In the genomic region with DNA sequence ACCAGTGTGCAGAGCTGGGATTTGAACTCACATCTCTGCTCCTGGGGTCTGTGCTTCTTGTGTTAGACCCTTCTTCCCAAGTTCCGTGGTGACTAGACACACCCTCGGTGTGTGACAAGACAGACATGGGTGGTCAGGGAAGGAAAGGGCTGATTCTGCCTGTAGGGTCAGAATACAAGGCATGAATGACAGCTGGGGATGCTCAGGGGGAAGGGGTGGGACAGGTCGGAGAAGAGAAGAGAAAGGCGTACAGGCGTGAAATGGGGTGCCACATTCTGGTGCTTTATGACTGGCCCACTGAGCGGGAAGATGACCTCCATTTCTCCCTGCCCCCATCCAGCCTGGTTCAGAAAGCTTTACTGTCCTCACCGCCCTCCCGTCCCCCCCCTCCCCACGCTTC, we compare ENCODE assay signal across 15 mouse cellular contexts. TPM values are rescaled to one million over a fixed set of nuclear protein-coding genes. Genes with fewer than 3 reads are reported as not detected.
A peak's percentile ranks its signal among the peaks of the same experiment; 100 is the strongest.
DNase-seq lines count a peak whose midpoint lies in the region; ATAC-seq lines count a peak whose summit lies in the region.
"Had no signal": no experiment of that assay in that cellular context is flagged by ENCODE, and none has a peak within 500 bp of the region (broad histone marks: within the 10 kb centered on the region; RNA-seq: fewer than 3 reads in every experiment).

No protein-coding gene starts in this region.

- ATAC-seq in forebrain, embryonic 11.5 days (replicated peaks; ENCODE audit: low FRiP score): peak; percentile 40; the same call in 1 of the 2 replicates
- ATAC-seq in forebrain, embryonic 16.5 days: no peak; the same call in 1 of the 2 replicates
- peak; percentile 9 for ATAC-seq in hindbrain, embryonic 16.5 days
- ATAC-seq in midbrain, embryonic 16.5 days: peak; percentile 2; the same call in 1 of the 2 replicates
- ATAC-seq: activated CD4-positive, CD25-positive, alpha-beta regulatory T cell, adult 4 months; intestine, postnatal 0 days; Patski had no signal

- no peak overlapping the region for H3K4me2 ChIP-seq in forebrain, embryonic 11.5 days (ENCODE audit: low read depth, low read length, severe bottlenecking)
- H3K4me2 ChIP-seq in forebrain, embryonic 16.5 days (ENCODE audit: low read length): no peak overlapping the region
- no peak overlapping the region; the same call in 1 of the 2 replicates for H3K4me2 ChIP-seq in hindbrain, embryonic 16.5 days (ENCODE audit: low read length)
- H3K4me2 ChIP-seq in midbrain, embryonic 16.5 days (ENCODE audit: low read length): 0 out of 2 replicates have a peak overlapping the region, but pooled peaks have one; percentile 30
- H3K4me2 ChIP-seq: heart, embryonic 12.5 days had no signal

- H3K9ac ChIP-seq in forebrain, embryonic 11.5 days (ENCODE audit: low read length): no peak overlapping the region
- H3K9ac ChIP-seq in forebrain, embryonic 16.5 days (replicated peaks; ENCODE audit: low read depth, low read length): no peak overlapping the region
- no peak overlapping the region for H3K9ac ChIP-seq in hindbrain, embryonic 16.5 days (ENCODE audit: low read depth, low read length)
- H3K9ac ChIP-seq in midbrain, embryonic 16.5 days (ENCODE audit: low read depth, low read length): no peak overlapping the region; the same call in 1 of the 2 replicates
- H3K9ac ChIP-seq: heart, embryonic 12.5 days had no signal

- intact Hi-C loops in heart, postnatal 25 days (cut with DNase I): no loop called here

- H3K27ac ChIP-seq in forebrain, embryonic 11.5 days (ENCODE audit: low read depth, low read length): no peak overlapping the region
- H3K27ac ChIP-seq in forebrain, embryonic 16.5 days (ENCODE audit: low read length): peak overlapping the region; percentile 8; the same call in 1 of the 2 replicates
- peak overlapping the region; percentile 86 for H3K27ac ChIP-seq in hindbrain, embryonic 16.5 days (ENCODE audit: low read depth, low read length)
- H3K27ac ChIP-seq in midbrain, embryonic 16.5 days (ENCODE audit: low read length): peak overlapping the region; percentile 93

- H3K4me3 ChIP-seq in forebrain, embryonic 11.5 days (ENCODE audit: low read depth, low read length): no peak overlapping the region
- H3K4me3 ChIP-seq in forebrain, embryonic 16.5 days (replicated peaks; ENCODE audit: low read length): no peak overlapping the region
- H3K4me3 ChIP-seq in hindbrain, embryonic 16.5 days (ENCODE audit: low read length): no peak overlapping the region
- no peak overlapping the region for H3K4me3 ChIP-seq in midbrain, embryonic 16.5 days (ENCODE audit: low read depth, low read length)
- H3K4me3 ChIP-seq: erythroblast, embryonic 14.5 days; heart, embryonic 12.5 days had no signal

- DNase-seq in forebrain, embryonic 11.5 days (ENCODE audit: low spot score): no peak
- DNase-seq in heart, postnatal 25 days (ENCODE audit: low spot score): no peak
- no peak for DNase-seq in B cell, adult 2 months
- DNase-seq in thymus, postnatal 25 days: no peak
- no peak for DNase-seq in spleen, postnatal 14 days (ENCODE audit: low spot score in 2 of 2)
- DNase-seq: adrenal gland, postnatal 25 days; lung, adult 18-20 months had no signal

- H3K9me3 ChIP-seq in forebrain, embryonic 11.5 days (ENCODE audit: control insufficient read depth, low read length): no peaks in the 10 kb centered on the region
- H3K9me3 ChIP-seq in forebrain, embryonic 16.5 days (ENCODE audit: control insufficient read depth, low read length): no peaks in the 10 kb centered on the region
- no peaks in the 10 kb centered on the region for H3K9me3 ChIP-seq in hindbrain, embryonic 16.5 days (ENCODE audit: control insufficient read depth, low read length)
- no peaks in the 10 kb centered on the region for H3K9me3 ChIP-seq in midbrain, embryonic 16.5 days (replicated peaks; ENCODE audit: control insufficient read depth, low read length, poor library complexity, severe bottlenecking)
- H3K9me3 ChIP-seq: heart, embryonic 12.5 days had no signal

- H3K27me3 ChIP-seq in forebrain, embryonic 11.5 days (ENCODE audit: control insufficient read depth, insufficient read depth, low read length): peaks cover 42% of the 10 kb centered on the region
- H3K27me3 ChIP-seq in forebrain, embryonic 16.5 days (replicated peaks; ENCODE audit: control insufficient read depth, insufficient read depth, low read length): peaks cover 30% of the 10 kb centered on the region
- no peaks in the 10 kb centered on the region; the same call in 1 of the 2 replicates for H3K27me3 ChIP-seq in hindbrain, embryonic 16.5 days (replicated peaks; ENCODE audit: control insufficient read depth, insufficient read depth, low read length)
- no peaks in the 10 kb centered on the region for H3K27me3 ChIP-seq in midbrain, embryonic 16.5 days (ENCODE audit: control insufficient read depth, insufficient read depth, low read depth, low read length)
- H3K27me3 ChIP-seq: Patski had no signal

- peaks cover 19% of the 10 kb centered on the region for H3K4me1 ChIP-seq in forebrain, embryonic 11.5 days (replicated peaks; ENCODE audit: control insufficient read depth, insufficient read depth, low read length)
- H3K4me1 ChIP-seq in forebrain, embryonic 16.5 days (replicated peaks; ENCODE audit: control insufficient read depth, insufficient read depth, low read length): peaks cover 27% of the 10 kb centered on the region
- peaks cover 34% of the 10 kb centered on the region for H3K4me1 ChIP-seq in hindbrain, embryonic 16.5 days (ENCODE audit: control insufficient read depth, insufficient read depth, low read depth, low read length)
- H3K4me1 ChIP-seq in midbrain, embryonic 16.5 days (ENCODE audit: control insufficient read depth, insufficient read depth, low read length): peaks cover 55% of the 10 kb centered on the region

- no peaks in the 10 kb centered on the region for H3K36me3 ChIP-seq in forebrain, embryonic 11.5 days (ENCODE audit: control insufficient read depth, insufficient read depth, low read length)
- no peaks in the 10 kb centered on the region for H3K36me3 ChIP-seq in forebrain, embryonic 16.5 days (ENCODE audit: control insufficient read depth, insufficient read depth)
- no peaks in the 10 kb centered on the region for H3K36me3 ChIP-seq in hindbrain, embryonic 16.5 days (ENCODE audit: control insufficient read depth, insufficient read depth, low read length)
- H3K36me3 ChIP-seq in midbrain, embryonic 16.5 days (ENCODE audit: control insufficient read depth, insufficient read depth, low read length): no peaks in the 10 kb centered on the region
- H3K36me3 ChIP-seq: heart, embryonic 12.5 days had no signal

- 13% methylated on average over 9 of the region's 9 CpGs for WGBS in forebrain, embryonic 11.5 days
- 11% methylated on average over 7 of the region's 9 CpGs for WGBS in forebrain, embryonic 16.5 days
- WGBS in hindbrain, embryonic 16.5 days: 3% methylated on average over 6 of the region's 9 CpGs
- WGBS in midbrain, embryonic 16.5 days: 10% methylated on average over 7 of the region's 9 CpGs

RNA-seq across cellular contexts. Expression of a gene that starts 47.5 kb away (rescaled TPM):
- polyA plus RNA-seq in forebrain, embryonic 11.5 days (2014; fragmentation: Nextera tagmentation; extraction: Ambion mirVana): 17.2 and 20.7 TPM in 2 replicates
- polyA plus RNA-seq in forebrain, embryonic 16.5 days (2015; fragmentation: Nextera tagmentation; extraction: Ambion mirVana): 18.5 and 23.4 TPM in 2 replicates
- 27.2 and 27.4 TPM in 2 replicates for polyA plus RNA-seq in hindbrain, embryonic 16.5 days (2015; fragmentation: Nextera tagmentation; extraction: Ambion mirVana)
- polyA plus RNA-seq in midbrain, embryonic 16.5 days (2015; fragmentation: Nextera tagmentation; extraction: Ambion mirVana): 22.0 and 22.3 TPM in 2 replicates
- total RNA-seq in heart, postnatal 25 days (2021): 10 to 100 TPM; 17.8 to 18.4 TPM
- polyA plus RNA-seq: Patski had no signal
